Mouse (Mus musculus) gastrocnemius, postnatal 36 days (tissue): ENCODE measurements around the gene Bpgm. TPM values are rescaled to one million over a fixed set of nuclear protein-coding genes. Genes with fewer than 3 reads are reported as not detected.

Experiments used
- DNase-seq, 2 experiments: peaks; one replicate each; pipeline ENCODE4 v3.0.0; 2022
- intact Hi-C: fragments of 180-260 bp; cut with DNase I; formaldehyde crosslinking; loops from one replicate; pipeline ENCODE4 v1.15.1; 2025
- long read RNA-seq, 2 experiments: library from polyadenylated mRNA; stranded (forward); transcript quantifications; one replicate each; pipeline ENCODE4 v2.0.0; 2021
- total RNA-seq, 2 experiments: library from RNA; stranded (reverse); gene quantifications; 2 replicates each; pipeline ENCODE4 v1.2.3; 2021

Bpgm gene
- 10 to 100 TPM; 87.5 to 92.0 TPM for total RNA-seq
- long read RNA-seq, experiment 1, transcript Bpgm-201 (3 exons, 2,220 nt): major isoform, 130 of 289 reads
- long read RNA-seq, experiment 1, partial matches to known transcripts: 2 of 289 reads
- long read RNA-seq, experiment 1, other reads (novel, unspliced or antisense): 157 of 289 reads
- long read RNA-seq, experiment 2, transcript Bpgm-201 (3 exons, 2,220 nt): major isoform, 149 of 403 reads
- long read RNA-seq, experiment 2, partial matches to known transcripts: 7 of 403 reads
- long read RNA-seq, experiment 2, other reads (novel, unspliced or antisense): 247 of 403 reads

DNA sequence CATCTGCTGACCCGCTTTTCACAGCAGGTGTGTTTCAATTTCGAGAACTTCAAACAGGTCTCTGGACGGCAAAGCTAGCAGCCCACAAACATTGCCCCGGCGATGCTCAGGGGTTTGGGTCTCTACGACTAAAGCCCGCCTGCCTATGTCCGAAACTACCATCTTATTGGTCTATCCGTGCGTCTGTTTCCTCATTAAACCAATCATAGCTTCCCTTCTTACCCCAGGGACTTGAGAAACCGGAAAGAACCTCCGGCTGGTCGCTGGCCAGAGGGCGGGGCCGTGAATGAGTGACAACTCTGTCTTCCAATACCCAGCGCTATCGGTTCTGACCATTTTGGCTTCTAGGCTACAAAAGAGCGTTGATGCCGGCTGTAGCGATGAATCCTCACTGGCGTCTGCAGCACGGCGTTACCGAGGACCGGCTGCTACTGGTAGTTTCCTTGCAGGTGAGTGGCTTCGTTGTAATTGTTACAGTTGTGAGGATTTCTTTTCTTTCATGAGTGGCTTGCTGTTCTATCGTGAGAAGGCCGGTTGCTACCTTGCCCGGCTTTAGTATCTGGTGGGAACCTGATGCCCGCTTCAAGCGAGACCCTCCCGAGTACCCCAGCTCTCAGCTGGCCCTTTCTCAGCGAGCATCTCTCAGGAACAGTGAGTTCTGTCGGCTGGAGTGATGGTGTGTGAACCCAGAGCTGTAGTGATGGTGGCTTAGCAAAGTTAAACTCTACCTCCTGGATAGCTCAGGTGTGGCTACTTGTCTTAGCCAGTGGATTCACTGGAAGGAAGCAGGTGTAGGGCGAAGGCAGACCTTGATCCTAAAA is at the start of gene Bpgm:
Bpgm (plus strand) TSS at position 234 of the 821 bp plus-strand sequence.
- peak; percentile 98 to 100 for DNase-seq
- intact Hi-C loops: no loop called here

DNA sequence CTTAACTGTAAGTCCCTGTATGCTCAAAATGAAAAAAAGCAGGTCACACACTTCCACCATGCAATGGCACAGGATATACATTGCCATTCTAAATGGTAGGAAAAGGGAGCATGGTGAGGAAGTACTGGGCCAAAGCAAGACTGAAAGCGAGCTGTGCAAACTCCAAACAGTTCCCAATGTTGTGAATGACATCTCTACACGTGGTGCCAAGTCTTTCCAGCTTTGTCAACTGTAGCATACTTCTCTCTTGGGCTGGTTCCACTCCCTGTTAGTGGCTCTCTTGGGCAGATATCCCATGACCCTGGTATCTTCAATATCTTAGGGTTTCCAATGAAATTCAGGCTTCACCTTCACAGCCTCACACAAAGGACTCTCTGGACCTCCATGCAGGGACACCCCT is 37.0 kb upstream of the Bpgm start:
- DNase-seq: no peak
- intact Hi-C loops: no loop called here

DNA sequence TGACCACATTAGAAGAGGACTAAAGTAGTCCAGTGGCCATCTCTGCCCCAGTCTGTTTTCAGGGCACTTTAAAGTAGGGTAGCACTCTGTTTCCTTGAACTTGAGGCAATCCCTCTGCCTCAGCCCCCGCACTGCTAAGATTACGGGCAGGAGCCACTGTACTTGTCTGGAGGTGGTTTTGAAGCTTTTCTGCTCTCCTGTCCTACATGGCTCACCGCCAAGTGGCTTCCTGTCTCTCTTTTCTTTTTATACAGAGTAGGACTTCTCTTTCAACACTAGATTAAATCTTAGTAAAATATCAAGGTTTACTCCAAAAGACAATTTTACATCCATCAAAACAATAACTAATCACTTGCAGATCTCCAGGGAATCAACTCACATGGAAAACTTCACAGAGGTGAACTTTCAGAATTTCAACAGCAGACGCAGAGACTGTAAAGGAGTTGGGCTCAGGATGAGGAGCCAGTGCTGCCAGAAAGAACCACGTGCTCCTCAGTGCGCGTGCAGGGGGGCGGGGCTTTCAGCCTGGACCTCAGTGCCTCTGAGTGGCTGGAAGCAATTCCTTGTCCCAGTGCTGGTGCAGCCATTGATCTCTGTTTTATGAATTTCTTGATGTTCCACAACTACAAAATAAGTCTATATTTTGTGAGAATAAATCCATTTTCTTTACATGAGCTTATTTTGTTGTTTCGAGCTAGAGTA is 34.3 kb upstream of the Bpgm start:
- intact Hi-C loops: loop anchor here (10.0 kb wide), 1 partner anchor 47 kb away; no protein-coding TSS in a partner anchor
- no peak for DNase-seq

DNA sequence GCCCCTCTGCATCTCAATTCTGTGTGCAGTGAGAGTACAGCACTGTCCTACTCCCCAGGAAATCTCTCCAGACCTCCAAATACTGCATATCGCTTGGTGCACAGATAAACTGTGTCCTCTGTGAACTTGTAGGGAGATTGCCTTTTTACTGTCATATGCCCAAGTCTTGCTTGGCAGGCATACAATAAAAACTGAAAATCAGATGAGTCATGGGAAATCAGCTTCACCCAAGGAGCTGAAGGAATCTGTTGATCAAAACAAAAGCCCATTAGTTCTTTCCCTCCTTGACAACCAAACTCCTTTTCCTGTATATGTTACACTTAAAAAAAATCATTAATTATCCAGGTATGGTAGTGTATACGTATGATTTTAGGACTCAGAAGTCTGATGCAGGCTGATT is 32.2 kb upstream of the Bpgm start:
- intact Hi-C loops: loop anchor here (10.0 kb wide), 1 partner anchor 49 kb away; no protein-coding TSS in a partner anchor
- DNase-seq: no peak

DNA sequence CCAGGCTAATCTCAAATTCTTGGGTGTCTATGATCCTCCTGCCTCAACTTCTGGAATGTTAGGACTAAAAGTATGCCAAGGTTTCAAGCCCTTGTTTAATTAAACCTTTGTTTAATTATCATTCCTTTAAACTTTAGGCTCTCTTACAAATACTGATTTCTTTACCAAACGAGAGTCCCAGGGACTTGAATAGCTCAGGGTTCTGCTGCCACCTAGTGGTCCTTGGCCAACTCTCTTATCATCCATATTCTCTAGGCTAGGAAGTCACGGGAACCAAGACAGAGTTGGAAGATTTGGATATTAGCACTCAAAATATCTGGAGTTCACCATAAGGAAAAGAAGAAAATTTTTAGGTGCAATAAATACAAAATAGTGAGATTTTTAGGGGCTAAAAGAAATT is 28.0 kb upstream of the Bpgm start:
- DNase-seq: peak; percentile 29 to 63
- intact Hi-C loops: loop anchor here (5.0 to 10.0 kb wide), 2 partner anchors 53 to 156 kb away; no protein-coding TSS in a partner anchor

DNA sequence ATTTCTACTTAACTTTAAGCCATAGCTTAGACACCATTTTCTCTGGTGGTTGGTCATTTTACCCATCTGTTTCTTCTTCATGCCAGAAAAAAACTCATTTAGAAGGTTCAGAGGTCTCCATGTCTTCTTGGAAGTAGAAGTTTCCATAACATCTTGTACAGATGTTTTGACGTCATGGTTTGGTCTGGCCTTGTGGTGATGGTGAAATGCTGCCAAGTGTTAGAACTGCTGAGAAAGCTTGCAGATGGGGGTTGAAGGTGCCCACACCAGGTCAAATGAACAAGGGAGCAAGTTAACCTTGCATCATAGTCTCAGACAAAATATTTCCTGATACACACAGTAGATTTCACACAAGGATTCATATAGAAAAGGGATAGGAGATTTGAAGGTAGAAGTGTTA is 27.3 kb upstream of the Bpgm start:
- intact Hi-C loops: loop anchor here (5.0 to 10.0 kb wide), 2 partner anchors 54 to 156 kb away; no protein-coding TSS in a partner anchor
- no peak for DNase-seq

DNA sequence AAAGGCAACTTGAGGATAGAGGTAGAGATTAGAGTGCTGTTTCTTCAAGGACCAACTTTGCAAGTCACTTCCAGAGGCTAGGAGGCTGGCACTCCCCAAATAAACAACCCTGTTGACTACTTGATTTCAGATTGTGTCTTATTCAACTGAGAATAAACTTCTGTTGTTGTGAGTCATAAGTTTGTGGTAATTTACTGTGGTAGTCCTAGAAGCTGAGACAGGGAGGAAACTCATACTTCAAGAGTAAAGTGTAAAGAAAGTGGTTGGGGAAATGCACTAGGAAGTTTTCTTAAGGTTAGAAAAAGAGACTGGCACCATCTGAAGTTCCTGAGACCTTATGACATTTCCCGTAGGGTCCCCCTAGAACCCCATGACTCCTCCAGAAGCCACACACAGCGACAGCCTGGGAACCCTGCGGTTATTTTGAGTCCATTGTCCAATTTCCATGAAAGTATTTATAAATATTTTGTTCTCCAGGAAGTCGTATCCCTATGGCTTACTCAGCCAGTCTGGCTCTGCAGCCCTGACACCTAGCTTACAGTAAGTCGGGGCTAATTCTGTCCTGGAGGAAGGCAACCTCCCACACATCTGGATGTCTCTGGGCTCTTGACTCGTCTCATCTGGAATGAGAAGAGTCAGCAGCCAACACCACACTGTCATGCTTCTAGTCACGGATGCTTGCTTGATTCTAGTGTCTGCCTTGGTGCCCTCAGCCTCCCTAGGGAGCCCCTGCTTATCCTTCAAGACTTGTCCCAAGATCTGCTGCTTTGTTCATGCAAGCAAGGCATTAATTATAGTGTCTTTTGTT is 22.8 kb upstream of the Bpgm start:
- no peak for DNase-seq
- intact Hi-C loops: no loop called here

DNA sequence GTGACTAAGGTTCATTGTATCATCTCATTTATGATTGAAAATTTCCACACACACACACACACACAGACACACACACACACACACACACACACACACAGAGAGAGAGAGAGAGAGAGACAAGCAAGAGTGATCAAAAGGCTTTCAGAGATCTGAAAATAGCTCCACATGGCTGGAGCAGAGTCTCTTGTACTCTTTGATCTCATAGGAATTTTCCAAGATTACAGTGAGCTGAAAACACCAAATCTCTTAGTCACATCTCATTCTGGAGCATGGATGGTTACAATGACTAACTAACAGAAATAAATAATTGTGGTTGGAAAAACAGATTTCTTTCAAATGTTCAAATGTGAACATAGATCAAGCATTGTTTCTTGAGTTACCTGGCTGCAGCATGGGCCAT is 16.6 kb upstream of the Bpgm start:
- intact Hi-C loops: no loop called here

DNA sequence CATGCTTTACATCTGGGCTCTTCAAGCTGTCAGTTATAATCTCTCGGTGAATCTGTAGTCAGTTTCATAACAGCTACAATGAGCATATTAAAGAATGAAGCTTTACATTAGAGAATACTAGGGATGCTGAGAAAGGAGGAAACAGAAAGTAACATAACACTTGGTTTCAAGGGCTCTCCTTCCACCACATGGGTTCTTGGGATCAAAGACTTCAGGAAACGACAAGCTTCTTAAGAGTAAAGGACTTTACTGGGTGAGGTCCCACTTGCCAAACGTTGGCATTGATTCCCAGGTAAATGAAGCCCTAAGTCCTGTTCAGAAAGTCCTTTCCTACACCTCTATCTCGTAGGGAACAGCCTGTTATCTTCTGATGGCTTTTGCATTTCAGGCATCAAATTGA is 15.4 kb upstream of the Bpgm start:
- DNase-seq: no peak
- intact Hi-C loops: no loop called here

More for the DNA sequence above, 16.6 kb upstream of the Bpgm start:
- DNase-seq: no peak

DNA sequence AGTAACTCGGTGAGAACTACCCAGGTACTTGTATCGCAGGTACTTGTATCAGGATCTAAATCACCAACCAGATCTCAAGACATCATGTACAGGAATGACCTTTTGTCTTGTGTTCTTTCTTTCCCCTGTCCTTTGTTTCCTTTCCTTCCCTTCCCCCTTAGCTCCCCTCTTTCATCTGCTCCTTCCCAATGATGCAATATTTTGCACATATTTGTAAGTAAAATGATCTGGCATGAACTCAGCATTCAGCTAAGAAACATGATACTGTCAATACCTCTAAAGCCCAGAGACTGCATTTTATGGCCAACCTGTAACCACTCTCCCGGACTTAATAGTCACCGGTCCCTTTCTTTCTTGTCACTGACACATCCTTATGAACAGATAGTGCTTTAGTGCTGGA is 12.4 kb upstream of the Bpgm start:
- DNase-seq: no peak
- intact Hi-C loops: no loop called here

DNA sequence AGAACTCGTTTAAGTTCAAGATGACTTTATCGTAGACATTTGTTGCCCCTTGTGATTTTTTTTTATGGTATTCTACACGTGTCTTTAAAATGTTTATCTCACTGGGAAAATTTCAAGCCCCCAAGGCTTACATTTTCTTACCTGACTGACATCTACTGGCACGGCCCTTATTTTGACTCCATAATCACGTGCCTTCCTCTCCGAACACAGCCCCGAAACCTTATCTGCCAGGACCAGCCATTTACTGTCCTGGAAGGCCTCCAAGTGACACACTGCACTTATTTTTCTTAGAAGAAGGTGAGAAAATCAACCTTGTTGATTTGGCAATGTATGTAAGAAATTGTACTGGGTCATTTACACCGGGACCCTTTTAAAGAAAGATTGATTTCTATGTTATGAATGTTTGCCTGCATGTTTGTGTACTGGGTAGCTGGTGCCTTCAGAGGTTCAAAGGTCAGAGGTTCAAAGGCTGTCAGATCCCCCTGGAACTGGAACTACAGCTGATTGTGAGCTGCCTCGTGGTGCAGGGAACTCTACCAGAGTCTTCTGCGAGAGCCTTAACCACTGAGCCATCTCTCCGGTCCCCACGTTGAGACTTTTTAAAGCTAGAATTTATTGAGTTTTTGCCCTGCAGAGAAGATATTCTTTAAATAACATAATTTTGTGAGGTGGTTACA is 4.4 kb upstream of the Bpgm start:
- intact Hi-C loops: no loop called here
- DNase-seq: no peak

DNA sequence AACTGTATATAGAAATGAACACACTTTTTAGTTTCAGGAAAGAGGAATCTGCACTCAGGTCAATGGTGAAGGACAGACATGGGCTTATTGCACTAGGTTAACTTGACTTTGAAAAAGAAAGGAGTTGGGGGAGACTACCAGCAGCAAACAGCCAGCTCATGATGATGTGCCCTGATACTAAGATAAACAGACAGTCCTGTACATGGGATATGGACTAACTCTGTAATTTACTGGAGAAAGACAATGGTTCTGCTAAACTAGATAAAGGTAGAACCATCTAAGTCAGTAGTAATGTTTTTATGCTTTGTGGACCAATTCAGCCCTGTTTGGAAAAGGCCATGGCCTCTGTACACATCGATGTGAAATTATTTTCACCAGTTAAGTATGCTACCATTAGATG is 2.7 kb upstream of the Bpgm start:
- no peak for DNase-seq
- intact Hi-C loops: no loop called here

DNA sequence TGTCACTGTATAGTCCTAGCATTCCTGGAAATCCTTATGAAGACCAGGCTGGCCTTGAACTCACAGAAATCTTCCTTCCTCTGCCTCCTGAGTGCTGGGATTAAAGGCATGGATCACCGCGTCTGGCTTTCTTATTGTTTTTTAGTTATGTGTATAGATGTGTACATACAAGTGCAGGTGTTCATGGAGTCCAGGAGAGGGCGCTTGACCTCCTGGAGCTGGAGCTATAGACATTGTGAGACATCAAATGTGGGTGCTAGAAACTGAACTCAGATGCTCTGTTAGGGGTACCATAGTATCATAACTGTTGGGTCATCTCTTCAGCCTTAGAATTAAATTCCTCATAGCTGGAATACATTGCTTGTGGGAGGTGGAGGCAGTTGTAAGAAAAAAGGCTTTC is 2.0 kb upstream of the Bpgm start:
- no peak for DNase-seq

DNA sequence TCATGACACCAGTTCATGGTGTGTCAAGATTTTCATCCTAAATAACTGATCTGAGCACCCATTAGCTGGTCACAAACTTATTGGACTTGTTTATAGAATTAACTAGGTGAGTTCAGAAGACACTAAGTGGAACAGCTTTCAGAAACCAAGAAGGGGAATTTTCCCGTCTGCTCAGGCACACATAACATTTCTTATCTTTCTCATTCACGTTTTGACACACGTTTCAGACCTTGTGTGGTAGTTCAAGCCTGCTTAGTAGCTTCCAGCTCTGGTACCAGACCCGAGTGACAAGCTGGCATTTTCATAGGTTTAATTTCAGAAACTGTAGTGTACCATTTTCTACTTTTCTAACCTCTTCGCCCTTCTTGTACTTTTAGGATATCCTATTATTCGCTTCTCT is 616 bp upstream of the Bpgm start:
- DNase-seq: no peak
- intact Hi-C loops: no loop called here

More for the DNA sequence above, 2.0 kb upstream of the Bpgm start:
- intact Hi-C loops: no loop called here

DNA sequence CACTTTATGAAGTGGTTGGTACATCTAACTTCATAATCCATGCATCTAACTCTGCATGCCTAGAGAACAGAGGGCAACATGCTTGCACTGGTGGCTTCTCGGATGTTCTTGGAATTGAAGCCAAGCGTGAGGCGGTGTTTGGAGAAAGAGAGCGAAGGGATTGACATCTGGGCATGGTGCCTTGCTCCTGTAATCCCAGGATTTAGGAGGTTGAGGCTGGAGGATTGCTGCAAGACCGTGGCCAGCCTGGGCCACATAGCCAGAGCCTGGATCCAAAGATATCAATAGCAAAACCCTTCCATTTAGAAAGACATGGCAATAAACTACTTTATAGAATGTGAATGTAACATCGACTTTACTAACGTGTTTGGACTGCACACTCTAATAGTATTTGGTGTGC is 2.0 kb downstream of the Bpgm start:
- intact Hi-C loops: no loop called here

DNA sequence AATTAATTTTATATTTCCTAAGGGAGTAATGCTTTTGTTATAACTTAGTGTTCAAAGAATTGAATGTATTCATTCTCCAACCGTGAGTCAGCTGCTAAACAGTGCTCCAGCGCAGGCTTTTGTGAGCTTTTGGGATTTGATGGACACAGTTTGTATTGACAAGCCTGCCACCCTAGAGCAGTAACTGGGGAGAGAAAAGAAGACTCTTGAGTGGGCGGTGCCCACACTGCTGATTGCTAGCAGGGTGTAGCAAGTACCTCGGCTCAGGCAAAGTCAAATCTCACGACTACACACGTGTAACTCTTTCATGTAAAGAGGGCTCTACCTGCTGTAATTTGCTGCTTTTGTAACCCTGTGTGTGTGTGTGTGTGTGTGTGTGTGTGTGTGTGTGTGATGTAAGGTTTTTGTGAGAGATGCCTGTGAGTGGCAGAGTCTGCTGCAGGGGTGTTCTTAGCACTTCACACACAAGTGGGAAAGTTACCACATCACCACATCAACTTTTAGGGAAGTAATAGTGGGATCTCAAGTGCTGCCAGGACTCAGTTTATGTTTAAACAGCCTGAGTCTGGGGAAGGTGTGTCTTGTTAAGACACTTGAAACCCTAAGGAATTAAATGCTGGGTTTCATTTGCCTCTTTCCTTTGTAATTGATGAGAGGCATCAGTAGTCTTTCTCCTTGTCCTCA is 2.8 kb downstream of the Bpgm start:
- no peak for DNase-seq
- intact Hi-C loops: no loop called here

More for the DNA sequence above, 2.0 kb downstream of the Bpgm start:
- DNase-seq: no peak

DNA sequence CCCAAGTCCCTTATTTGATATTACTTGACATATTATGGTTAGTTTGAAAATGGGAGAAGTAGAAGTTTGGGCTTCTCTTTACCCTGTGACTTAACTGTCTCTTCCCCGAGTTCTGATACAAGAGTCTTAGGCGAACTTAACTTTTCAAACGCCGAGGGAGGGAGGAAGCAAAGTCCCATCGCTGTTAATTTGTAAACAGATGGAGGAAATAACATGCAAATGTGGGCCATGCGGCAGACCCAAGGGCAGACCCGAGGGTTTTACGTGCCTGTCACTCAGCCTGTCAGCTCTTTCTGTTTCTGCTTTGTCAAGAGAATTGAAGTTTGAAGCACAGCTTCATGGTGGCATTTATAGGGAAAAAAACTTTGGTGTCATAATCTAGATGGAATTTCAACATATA is 3.5 kb downstream of the Bpgm start:
- no peak for DNase-seq
- intact Hi-C loops: no loop called here

DNA sequence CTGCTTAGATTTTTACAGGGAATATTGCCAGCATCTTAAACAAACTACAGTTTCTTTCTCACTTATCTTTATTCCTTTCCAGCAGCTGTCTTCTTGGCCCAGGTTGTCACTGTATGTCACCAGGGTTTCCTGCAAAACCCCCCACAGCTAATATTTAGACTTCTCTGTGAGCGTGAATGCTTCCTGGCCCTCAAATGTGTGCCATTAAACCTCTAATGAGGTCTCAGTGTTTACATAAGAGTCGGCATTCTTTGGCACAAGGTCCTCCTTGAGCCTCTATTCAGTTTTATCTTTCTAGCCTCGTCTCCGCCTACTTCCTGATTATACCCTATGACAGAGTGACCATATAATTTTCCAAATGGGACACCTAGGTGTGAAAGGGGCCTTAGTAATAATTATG is 4.7 kb downstream of the Bpgm start:
- intact Hi-C loops: no loop called here
- no peak for DNase-seq

DNA sequence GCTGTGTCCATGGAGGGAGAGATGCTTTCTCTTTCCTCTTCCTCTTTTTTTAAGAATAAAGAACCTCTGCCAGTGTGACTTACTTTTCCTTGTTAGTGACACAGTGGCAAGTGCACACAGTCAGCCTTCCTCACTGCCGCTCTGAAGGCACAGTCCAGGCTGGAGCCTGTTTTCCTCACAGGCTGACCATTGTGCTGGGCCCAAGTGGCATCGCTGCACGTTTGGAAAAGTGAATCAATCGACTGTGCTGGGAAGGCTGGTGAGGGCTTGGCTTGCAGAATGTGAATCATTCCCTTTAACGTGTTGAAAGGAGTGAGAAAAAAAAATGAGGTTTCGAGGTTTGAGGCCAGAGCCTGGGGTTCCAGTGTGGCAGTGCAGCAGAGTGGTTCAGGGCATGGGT is 5.3 kb downstream of the Bpgm start:
- intact Hi-C loops: no loop called here
- no peak for DNase-seq
